Mouse (Mus musculus): ENCODE measurements around the gene E030018B13Rik.

GRCm38 (mm10) chr7:63910912-63911311, 5.7 kb upstream of the E030018B13Rik start:
- peak; percentile 28 for TF ChIP-seq CTCF (IDR thresholded peaks at IDR 0.05; ENCODE audit: low read depth)
- TF ChIP-seq EP300 (IDR thresholded peaks at IDR 0.05; ENCODE audit: low read depth), result no peak
